Mouse (Mus musculus) neural tube, embryonic 15.5 days (tissue): ENCODE data around the gene Nqo1. TPM values are rescaled to one million over a fixed set of nuclear protein-coding genes. Genes with fewer than 3 reads are reported as not detected.
A peak's percentile ranks its signal among the peaks of the same experiment; 100 is the strongest.

Source experiments
- ATAC-seq: fragments of 200-750 bp; cut with Nextera tagmentation; 2 replicates; pipeline ENCODE4 v1.8.0; 2017; ENCODE audit warnings: mild to moderate bottlenecking, moderate TSS enrichment, moderate library complexity; ENCODE audit not compliant: low FRiP score
- H3K27ac ChIP-seq: fragments of 300-500 bp; sonication (generic); replicated peaks from 2 replicates; pipeline ENCODE4 v1.5.1; 2015; ENCODE audit warnings: mild to moderate bottlenecking, inconsistent platforms
- H3K27me3 ChIP-seq: fragments of 300-500 bp; sonication (generic); replicated peaks from 2 replicates; pipeline ENCODE4 v1.6.1; 2015; ENCODE audit warnings: inconsistent platforms
- H3K36me3 ChIP-seq: fragments of 300-500 bp; sonication (generic); 2 replicates; pipeline ENCODE4 v1.6.1; 2015; ENCODE audit warnings: inconsistent platforms
- H3K4me1 ChIP-seq: fragments of 300-500 bp; sonication (generic); 2 replicates; pipeline ENCODE4 v1.6.1; 2015; ENCODE audit warnings: inconsistent platforms
- H3K4me2 ChIP-seq: fragments of 300-500 bp; sonication (generic); 2 replicates; pipeline ENCODE4 v1.6.1; 2015; ENCODE audit warnings: inconsistent platforms, mild to moderate bottlenecking, moderate library complexity
- H3K4me3 ChIP-seq: fragments of 300-500 bp; sonication (generic); replicated peaks from 2 replicates; pipeline ENCODE4 v1.5.1; 2015; ENCODE audit warnings: mild to moderate bottlenecking, inconsistent platforms
- H3K9ac ChIP-seq: fragments of 300-500 bp; sonication (generic); replicated peaks from 2 replicates; pipeline ENCODE4 v1.6.1; 2015; ENCODE audit warnings: mild to moderate bottlenecking, inconsistent platforms
- H3K9me3 ChIP-seq: fragments of 300-500 bp; sonication (generic); replicated peaks from 2 replicates; pipeline ENCODE4 v1.6.1; 2016; ENCODE audit warnings: inconsistent platforms
- WGBS: fragments of 180-500 bp; shearing (Covaris S2); methylation state at CpG from one replicate; pipeline ENCODE4 v1.1.7; 2015; ENCODE audit warnings: mixed read lengths; 5-methylcytosine and 5-hydroxymethylcytosine counted together
- polyA plus RNA-seq: library from polyadenylated mRNA; unstranded; fragments of >200 nt; fragmentation: Nextera tagmentation; extraction: Ambion mirVana; gene quantifications from 2 replicates; pipeline ENCODE4 v1.2.1, GENCODE M21; 2015

Gene Nqo1
- polyA plus RNA-seq, 1 experiment from 2014 or later: 7.8 TPM

GRCm38 (mm10) chr8:107435962-107436831 lies 33.2 kb upstream of the Nqo1 start, which contains the start of gene Wwp2:
Gene Wwp2 (plus strand): TSS chr8:107436365.
- Histone ChIP-seq H3K9me3 (no peaks in the 10 kb centered on the region), H3K4me3 (peak within 1 kb of the TSS; percentile 86), H3K4me2 (peak within 1 kb of the TSS; percentile 77), H3K27ac (peak within 1 kb of the TSS; percentile 85), H3K27me3 (no peaks in the 10 kb centered on the region), H3K9ac (peak within 1 kb of the TSS; percentile 70), H3K4me1 (peaks cover 24% of the 10 kb centered on the region), H3K36me3 (no peaks in the 10 kb centered on the region)
- under 1% methylated on average over 66 of the region's 81 CpGs for WGBS
- ATAC-seq: peak; percentile 93

GRCm38 (mm10) chr8:107435421-107435961 lies 32.5 kb upstream of the Nqo1 start:
- peaks cover 24% of the 10 kb centered on the region for H3K4me1 ChIP-seq
- H3K27me3 ChIP-seq: no peaks in the 10 kb centered on the region
- H3K4me2 ChIP-seq: peak overlapping the region; percentile 77
- H3K27ac ChIP-seq: no peak overlapping the region
- no peak for ATAC-seq
- no peaks in the 10 kb centered on the region for H3K9me3 ChIP-seq
- no peaks in the 10 kb centered on the region for H3K36me3 ChIP-seq
- 37% methylated on average over 11 of the region's 11 CpGs for WGBS
- H3K9ac ChIP-seq: peak overlapping the region; percentile 70; the same call in 1 of the 2 replicates
- H3K4me3 ChIP-seq: peak overlapping the region; percentile 86

GRCm38 (mm10) chr8:107430821-107431220 lies 27.8 kb upstream of the Nqo1 start:
- H3K36me3 ChIP-seq: no peaks in the 10 kb centered on the region
- H3K4me3 ChIP-seq: no peak overlapping the region
- H3K9me3 ChIP-seq: no peaks in the 10 kb centered on the region
- no peak for ATAC-seq
- no peak overlapping the region for H3K4me2 ChIP-seq
- H3K9ac ChIP-seq: no peak overlapping the region
- H3K27ac ChIP-seq: no peak overlapping the region
- H3K4me1 ChIP-seq: peaks cover 5% of the 10 kb centered on the region
- WGBS: 84% methylated on average over 8 of the region's 8 CpGs
- no peaks in the 10 kb centered on the region for H3K27me3 ChIP-seq

- Histone ChIP-seq H3K36me3 (peaks cover 28% of the 10 kb centered on the region), H3K9me3 (no peaks in the 10 kb centered on the region), H3K4me1 (peaks cover 30% of the 10 kb centered on the region), H3K27ac (no peak overlapping the region), H3K9ac (no peak overlapping the region), H3K27me3 (no peaks in the 10 kb centered on the region), H3K4me2 (peak overlapping the region; percentile 68), H3K4me3 (peak overlapping the region; percentile 65)
- WGBS: 53% methylated on average over 8 of the region's 8 CpGs
- ATAC-seq: no peak
These were observed 22.2 kb upstream of the Nqo1 start for GRCm38 (mm10) chr8:107425230-107425597.

GRCm38 (mm10) chr8:107424597-107425229 lies 21.7 kb upstream of the Nqo1 start, which contains the start of gene Nob1:
Gene Nob1 (minus strand): TSS chr8:107425051.
- Histone ChIP-seq H3K27me3 (no peaks in the 10 kb centered on the region), H3K9ac (peak within 1 kb of the TSS; percentile 84), H3K9me3 (no peaks in the 10 kb centered on the region), H3K4me1 (peaks cover 30% of the 10 kb centered on the region), H3K4me3 (peak within 1 kb of the TSS; percentile 65), H3K36me3 (peaks cover 33% of the 10 kb centered on the region), H3K27ac (peak within 1 kb of the TSS; percentile 81), H3K4me2 (peak within 1 kb of the TSS; percentile 68)
- ATAC-seq: peak; percentile 99
- WGBS: under 1% methylated on average over 50 of the region's 50 CpGs

- peaks cover 30% of the 10 kb centered on the region for H3K4me1 ChIP-seq
- H3K36me3 ChIP-seq: peaks cover 38% of the 10 kb centered on the region
- H3K27me3 ChIP-seq: no peaks in the 10 kb centered on the region
- H3K27ac ChIP-seq: peak overlapping the region; percentile 81
- ATAC-seq: no peak; the same call in 1 of the 2 replicates
- peak overlapping the region; percentile 84 for H3K9ac ChIP-seq
- peak overlapping the region; percentile 68 for H3K4me2 ChIP-seq
- peak overlapping the region; percentile 65 for H3K4me3 ChIP-seq
- WGBS: 33% methylated on average over 9 of the region's 9 CpGs
- H3K9me3 ChIP-seq: no peaks in the 10 kb centered on the region
These were observed 21.2 kb upstream of the Nqo1 start for GRCm38 (mm10) chr8:107424176-107424575.

- Histone ChIP-seq H3K4me1 (peaks cover 7% of the 10 kb centered on the region), H3K4me2 (no peak overlapping the region), H3K9me3 (no peaks in the 10 kb centered on the region), H3K36me3 (peaks cover 97% of the 10 kb centered on the region), H3K27ac (no peak overlapping the region), H3K27me3 (no peaks in the 10 kb centered on the region), H3K9ac (no peak overlapping the region), H3K4me3 (no peak overlapping the region)
- no peak for ATAC-seq
- 87% methylated on average over 12 of the region's 12 CpGs for WGBS
These were observed 14.0 kb upstream of the Nqo1 start for GRCm38 (mm10) chr8:107417001-107417400.

GRCm38 (mm10) chr8:107413881-107414280 lies 10.9 kb upstream of the Nqo1 start:
- Histone ChIP-seq H3K4me1 (no peaks in the 10 kb centered on the region), H3K27me3 (no peaks in the 10 kb centered on the region), H3K9ac (no peak overlapping the region), H3K27ac (no peak overlapping the region), H3K9me3 (no peaks in the 10 kb centered on the region), H3K4me3 (no peak overlapping the region), H3K36me3 (peaks cover 97% of the 10 kb centered on the region), H3K4me2 (no peak overlapping the region)
- ATAC-seq: no peak
- WGBS: 92% methylated on average over 10 of the region's 10 CpGs

- ATAC-seq: no peak
- H3K4me3 ChIP-seq: no peak overlapping the region
- no peak overlapping the region for H3K4me2 ChIP-seq
- no peaks in the 10 kb centered on the region for H3K9me3 ChIP-seq
- H3K4me1 ChIP-seq: no peaks in the 10 kb centered on the region
- H3K36me3 ChIP-seq: peaks cover 89% of the 10 kb centered on the region
- H3K27ac ChIP-seq: no peak overlapping the region
- H3K27me3 ChIP-seq: no peaks in the 10 kb centered on the region
- WGBS: 91% methylated on average over 8 of the region's 8 CpGs
- no peak overlapping the region for H3K9ac ChIP-seq
These were observed 9.5 kb upstream of the Nqo1 start for GRCm38 (mm10) chr8:107412552-107412951.

GRCm38 (mm10) chr8:107411391-107411790 lies 8.4 kb upstream of the Nqo1 start:
- Histone ChIP-seq H3K27me3 (no peaks in the 10 kb centered on the region), H3K4me1 (no peaks in the 10 kb centered on the region), H3K4me2 (no peak overlapping the region), H3K9me3 (no peaks in the 10 kb centered on the region), H3K36me3 (peaks cover 79% of the 10 kb centered on the region), H3K9ac (no peak overlapping the region), H3K4me3 (no peak overlapping the region), H3K27ac (no peak overlapping the region)
- no peak for ATAC-seq
- 76% methylated on average over 4 of the region's 4 CpGs for WGBS

- H3K4me3 ChIP-seq: no peak overlapping the region
- no peak overlapping the region for H3K9ac ChIP-seq
- peaks cover 15% of the 10 kb centered on the region for H3K4me1 ChIP-seq
- no peak overlapping the region for H3K4me2 ChIP-seq
- no peaks in the 10 kb centered on the region for H3K27me3 ChIP-seq
- peaks cover 26% of the 10 kb centered on the region for H3K36me3 ChIP-seq
- ATAC-seq: no peak
- 67% methylated on average over 3 of the region's 3 CpGs for WGBS
- no peak overlapping the region for H3K27ac ChIP-seq
- no peaks in the 10 kb centered on the region for H3K9me3 ChIP-seq
These were observed 2.9 kb upstream of the Nqo1 start for GRCm38 (mm10) chr8:107405935-107406334.
